Mouse (Mus musculus): ENCODE measurements at regions not wholly inside any gene's neighbourhood (a gene's known extent, or its start where the extent isn't known, plus 50 kb on each side); places are given as distances from the start of the nearest gene placed in this dataset.
"Not testable (repeated sequence)": the region's sequence is repeated elsewhere in the genome, so short reads cannot be mapped to it uniquely, and the experiment has no call there.

- WGBS: 17% methylated on average over 7 of the region's 7 CpGs
- Histone ChIP-seq H3K4me3 (ENCODE audit: low read length) (no peak overlapping the region), H3K27ac (ENCODE audit: low read length) (no peak overlapping the region), H3K36me3 (ENCODE audit: insufficient read depth, low read length) (no peaks in the 10 kb centered on the region), H3K4me2 (replicated peaks; ENCODE audit: low read depth, low read length) (no peak overlapping the region), H3K9ac (replicated peaks; ENCODE audit: low read length) (no peak overlapping the region), H3K27me3 (ENCODE audit: insufficient read depth, low read length) (peaks cover 14% of the 10 kb centered on the region; the same call in 1 of the 2 replicates), H3K4me1 (ENCODE audit: insufficient read depth, low read length) (no peaks in the 10 kb centered on the region), H3K9me3 (ENCODE audit: low read length) (no peaks in the 10 kb centered on the region)
- ATAC-seq (ENCODE audit: low FRiP score, low TSS enrichment): no peak
Observed at GRCm38 (mm10) chr4:22152971-22153544, 204.3 kb upstream of the Fbxl4 start.

DNA sequence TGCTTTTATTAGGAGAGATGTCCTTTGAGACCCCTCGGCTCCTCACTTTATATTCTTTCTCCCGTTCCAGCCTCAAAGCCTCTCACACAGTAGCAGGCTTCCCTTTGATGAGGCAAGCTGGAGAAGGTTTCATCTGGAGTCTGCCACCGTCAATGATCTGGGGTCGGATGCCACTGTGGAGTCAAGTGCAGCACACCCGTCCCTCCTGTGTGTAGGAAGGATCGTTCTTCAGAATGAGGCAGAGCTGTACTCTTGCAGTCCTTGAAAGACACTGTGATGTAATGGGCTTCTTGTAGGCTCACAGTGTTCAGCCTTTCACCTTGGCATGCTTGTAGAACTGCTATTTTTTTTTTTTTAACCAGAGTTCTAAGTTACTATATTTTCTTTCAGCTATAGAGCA is 203.7 kb upstream of the Fbxl4 start:
- no peak overlapping the region for H3K27ac ChIP-seq (ENCODE audit: low read length)
- H3K4me1 ChIP-seq (ENCODE audit: insufficient read depth, low read length): no peaks in the 10 kb centered on the region
- no peaks in the 10 kb centered on the region for H3K9me3 ChIP-seq (ENCODE audit: low read length)
- no peaks in the 10 kb centered on the region for H3K36me3 ChIP-seq (ENCODE audit: insufficient read depth, low read length)
- H3K4me3 ChIP-seq (ENCODE audit: low read length): no peak overlapping the region
- WGBS: 34% methylated on average over 6 of the region's 6 CpGs
- H3K9ac ChIP-seq (replicated peaks; ENCODE audit: low read length): no peak overlapping the region
- H3K27me3 ChIP-seq (ENCODE audit: insufficient read depth, low read length): peaks cover 14% of the 10 kb centered on the region; the same call in 1 of the 2 replicates
- no peak overlapping the region for H3K4me2 ChIP-seq (replicated peaks; ENCODE audit: low read depth, low read length)
- ATAC-seq (ENCODE audit: low FRiP score, low TSS enrichment): no peak

GRCm38 (mm10) chr4:22186422-22186821 is 170.9 kb upstream of the Fbxl4 start:
- ATAC-seq (ENCODE audit: low FRiP score, low TSS enrichment): peak; percentile 46; the same call in 1 of the 2 replicates
- no peak overlapping the region for H3K4me3 ChIP-seq (ENCODE audit: low read length)
- no peak overlapping the region for H3K9ac ChIP-seq (replicated peaks; ENCODE audit: low read length)
- H3K27me3 ChIP-seq (ENCODE audit: insufficient read depth, low read length): no peaks in the 10 kb centered on the region
- H3K27ac ChIP-seq (ENCODE audit: low read length): no peak overlapping the region
- WGBS: 36% methylated on average over 1 of the region's 1 CpGs
- H3K4me1 ChIP-seq (ENCODE audit: insufficient read depth, low read length): 0 out of 2 replicates have a peak, but pooled peaks cover 5% of the 10 kb centered on the region
- H3K36me3 ChIP-seq (ENCODE audit: insufficient read depth, low read length): no peaks in the 10 kb centered on the region
- no peaks in the 10 kb centered on the region for H3K9me3 ChIP-seq (ENCODE audit: low read length)
- H3K4me2 ChIP-seq (replicated peaks; ENCODE audit: low read depth, low read length): no peak overlapping the region

DNA sequence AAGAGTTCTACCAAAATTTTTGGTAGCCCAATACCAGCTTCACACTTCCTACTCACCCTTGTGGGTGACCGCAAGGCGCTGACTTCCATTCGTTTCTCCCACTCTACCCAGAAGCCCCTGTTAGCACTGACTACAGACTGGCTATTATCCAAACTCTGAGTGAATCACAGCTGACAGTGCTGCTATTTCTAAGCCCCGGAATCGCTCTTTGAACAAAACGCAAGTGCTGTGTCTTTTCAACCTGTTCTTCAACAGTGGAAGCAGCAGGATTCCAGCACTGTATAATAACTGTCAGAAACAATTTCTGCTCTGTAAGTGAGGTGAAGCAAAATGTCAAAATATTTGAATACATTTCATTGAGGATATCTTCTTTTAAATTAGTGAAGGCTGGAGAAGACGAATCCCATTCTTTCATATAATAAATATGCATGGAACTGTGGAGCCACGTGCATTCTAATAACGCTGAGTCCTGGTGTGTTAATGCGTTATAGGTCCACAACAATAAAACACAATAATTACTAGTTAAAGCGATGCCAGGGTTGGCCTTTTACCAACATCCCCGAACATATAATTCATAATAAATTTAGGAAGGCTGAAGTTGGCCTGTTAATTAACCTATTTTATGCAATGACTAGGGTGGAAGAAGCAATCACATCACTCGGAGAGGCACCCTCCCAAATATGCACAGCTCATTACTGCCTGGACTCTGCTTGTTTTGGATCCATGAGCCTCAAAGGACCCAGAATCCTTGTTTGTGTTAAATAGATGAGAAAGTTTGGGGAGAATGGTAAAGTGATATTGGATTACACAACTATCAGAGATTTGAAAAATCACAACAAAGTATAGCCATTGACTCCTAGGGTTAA is 169.0 kb upstream of the Fbxl4 start:
- Histone ChIP-seq H3K36me3 (ENCODE audit: insufficient read depth, low read length) (no peaks in the 10 kb centered on the region), H3K4me2 (replicated peaks; ENCODE audit: low read depth, low read length) (no peak overlapping the region), H3K9ac (replicated peaks; ENCODE audit: low read length) (no peak overlapping the region), H3K27me3 (ENCODE audit: insufficient read depth, low read length) (no peaks in the 10 kb centered on the region), H3K27ac (ENCODE audit: low read length) (no peak overlapping the region), H3K4me3 (ENCODE audit: low read length) (no peak overlapping the region), H3K9me3 (ENCODE audit: low read length) (no peaks in the 10 kb centered on the region), H3K4me1 (ENCODE audit: insufficient read depth, low read length) (0 out of 2 replicates have a peak, but pooled peaks cover 5% of the 10 kb centered on the region)
- WGBS: 86% methylated on average over 13 of the region's 13 CpGs
- ATAC-seq (ENCODE audit: low FRiP score, low TSS enrichment): no peak

DNA sequence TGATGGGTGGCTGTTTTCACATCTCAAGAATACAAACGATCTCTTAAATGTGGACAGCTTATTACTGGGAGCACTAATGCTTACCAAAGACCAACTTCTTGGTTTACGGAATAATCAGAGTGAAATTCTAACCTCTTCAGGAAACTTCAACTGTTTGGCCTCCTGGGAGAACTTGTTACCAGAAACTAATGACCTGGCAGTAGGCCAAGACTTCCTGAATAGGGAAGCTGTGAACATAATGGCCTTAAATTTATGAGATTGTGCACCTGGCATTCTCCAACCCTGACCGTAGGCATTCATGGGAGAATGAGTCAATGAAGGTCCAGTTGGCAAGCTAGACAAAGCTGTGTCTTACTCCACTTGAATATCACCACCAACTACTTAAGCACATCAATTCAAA is 160.8 kb upstream of the Fbxl4 start:
- ATAC-seq (ENCODE audit: low FRiP score, low TSS enrichment): no peak
- H3K27ac ChIP-seq (ENCODE audit: low read length): no peak overlapping the region
- no peaks in the 10 kb centered on the region for H3K4me1 ChIP-seq (ENCODE audit: insufficient read depth, low read length)
- no peak overlapping the region for H3K4me2 ChIP-seq (replicated peaks; ENCODE audit: low read depth, low read length)
- H3K9ac ChIP-seq (replicated peaks; ENCODE audit: low read length): no peak overlapping the region
- H3K4me3 ChIP-seq (ENCODE audit: low read length): no peak overlapping the region
- no peaks in the 10 kb centered on the region for H3K27me3 ChIP-seq (ENCODE audit: insufficient read depth, low read length)
- H3K36me3 ChIP-seq (ENCODE audit: insufficient read depth, low read length): no peaks in the 10 kb centered on the region
- WGBS: 21% methylated on average over 3 of the region's 3 CpGs
- H3K9me3 ChIP-seq (ENCODE audit: low read length): no peaks in the 10 kb centered on the region; the same call in 1 of the 2 replicates

- Histone ChIP-seq H3K9me3 (ENCODE audit: low read length) (no peaks in the 10 kb centered on the region), H3K27me3 (ENCODE audit: insufficient read depth, low read length) (no peaks in the 10 kb centered on the region), H3K9ac (replicated peaks; ENCODE audit: low read length) (no peak overlapping the region), H3K36me3 (ENCODE audit: insufficient read depth, low read length) (no peaks in the 10 kb centered on the region), H3K4me3 (ENCODE audit: low read length) (no peak overlapping the region), H3K4me1 (ENCODE audit: insufficient read depth, low read length) (no peaks in the 10 kb centered on the region), H3K4me2 (replicated peaks; ENCODE audit: low read depth, low read length) (no peak overlapping the region), H3K27ac (ENCODE audit: low read length) (no peak overlapping the region)
- no peak for ATAC-seq (ENCODE audit: low FRiP score, low TSS enrichment)
- WGBS: 59% methylated on average over 5 of the region's 5 CpGs
Observed at GRCm38 (mm10) chr4:22208531-22208930, 148.8 kb upstream of the Fbxl4 start.

DNA sequence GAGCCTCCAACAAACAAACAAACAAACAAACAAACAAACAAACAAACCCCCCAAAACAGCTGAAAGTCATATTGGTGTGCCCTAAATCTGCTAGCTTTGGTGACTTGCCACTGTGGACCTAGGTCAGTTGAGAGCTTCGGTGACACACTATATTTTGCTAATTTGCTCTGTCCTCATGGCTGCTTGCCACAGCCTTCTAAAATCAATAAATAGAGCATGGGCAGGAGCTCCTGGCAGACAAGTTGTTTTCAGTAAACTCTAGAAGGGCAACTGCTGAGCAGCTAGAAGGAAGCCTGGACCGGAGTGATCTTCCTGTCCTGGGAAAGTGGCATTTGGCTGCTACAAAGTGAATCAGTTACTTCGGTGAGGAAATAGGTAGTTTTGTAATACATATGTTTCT is 119.7 kb upstream of the Fbxl4 start:
- ATAC-seq (ENCODE audit: low FRiP score, low TSS enrichment): no peak
- no peak overlapping the region for H3K9ac ChIP-seq (replicated peaks; ENCODE audit: low read length)

DNA sequence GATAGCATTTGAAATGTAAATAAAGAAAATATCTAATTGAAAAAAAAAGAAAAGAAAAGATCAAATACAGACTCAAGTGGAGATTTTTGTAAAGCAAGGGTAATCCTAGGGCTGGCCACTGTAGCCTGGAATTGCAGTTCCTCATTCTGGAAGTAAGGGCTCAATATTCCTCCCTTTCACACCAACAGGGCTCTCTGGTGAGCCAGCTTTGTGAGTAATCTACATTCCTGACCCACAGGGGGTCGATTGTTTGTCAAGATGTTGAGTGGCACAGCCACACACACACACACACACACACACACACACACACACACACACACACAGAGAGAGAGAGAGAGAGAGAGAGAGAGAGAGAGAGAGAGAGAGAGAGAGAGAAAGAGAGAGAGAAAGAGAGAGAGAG is 107.1 kb upstream of the Fbxl4 start:
- H3K9me3 ChIP-seq (ENCODE audit: low read length); H3K4me3 ChIP-seq (ENCODE audit: low read length); H3K9ac ChIP-seq (replicated peaks; ENCODE audit: low read length); H3K27me3 ChIP-seq (ENCODE audit: insufficient read depth, low read length); H3K36me3 ChIP-seq (ENCODE audit: insufficient read depth, low read length); H3K27ac ChIP-seq (ENCODE audit: low read length); ATAC-seq (ENCODE audit: low FRiP score, low TSS enrichment); H3K4me1 ChIP-seq (ENCODE audit: insufficient read depth, low read length); H3K4me2 ChIP-seq (replicated peaks; ENCODE audit: low read depth, low read length): not testable (repeated sequence)
- 40% methylated on average over 1 of the region's 1 CpGs for WGBS

More for the DNA sequence above, 119.7 kb upstream of the Fbxl4 start:
- Histone ChIP-seq H3K27me3 (ENCODE audit: insufficient read depth, low read length) (no peaks in the 10 kb centered on the region), H3K27ac (ENCODE audit: low read length) (no peak overlapping the region), H3K4me2 (replicated peaks; ENCODE audit: low read depth, low read length) (no peak overlapping the region), H3K36me3 (ENCODE audit: insufficient read depth, low read length) (no peaks in the 10 kb centered on the region), H3K9me3 (ENCODE audit: low read length) (no peaks in the 10 kb centered on the region), H3K4me1 (ENCODE audit: insufficient read depth, low read length) (no peaks in the 10 kb centered on the region), H3K4me3 (ENCODE audit: low read length) (no peak overlapping the region)
- WGBS: 76% methylated on average over 3 of the region's 3 CpGs

- 20% methylated on average over 6 of the region's 6 CpGs for WGBS
- Histone ChIP-seq H3K4me2 (replicated peaks; ENCODE audit: low read depth, low read length) (no peak overlapping the region), H3K9me3 (ENCODE audit: low read length) (no peaks in the 10 kb centered on the region), H3K4me1 (ENCODE audit: insufficient read depth, low read length) (no peaks in the 10 kb centered on the region), H3K36me3 (ENCODE audit: insufficient read depth, low read length) (no peaks in the 10 kb centered on the region), H3K9ac (replicated peaks; ENCODE audit: low read length) (no peak overlapping the region), H3K4me3 (ENCODE audit: low read length) (no peak overlapping the region), H3K27ac (ENCODE audit: low read length) (no peak overlapping the region), H3K27me3 (ENCODE audit: insufficient read depth, low read length) (no peaks in the 10 kb centered on the region)
- 0 out of 2 replicates have a peak, but pooled peaks have one; percentile 31 for ATAC-seq (ENCODE audit: low FRiP score, low TSS enrichment)
Observed at GRCm38 (mm10) chr4:22263903-22264302, 93.4 kb upstream of the Fbxl4 start.

- Histone ChIP-seq H3K9me3 (ENCODE audit: low read length) (no peaks in the 10 kb centered on the region), H3K27ac (ENCODE audit: low read length) (no peak overlapping the region), H3K4me1 (ENCODE audit: insufficient read depth, low read length) (no peaks in the 10 kb centered on the region), H3K27me3 (ENCODE audit: insufficient read depth, low read length) (no peaks in the 10 kb centered on the region), H3K4me3 (ENCODE audit: low read length) (no peak overlapping the region), H3K9ac (replicated peaks; ENCODE audit: low read length) (no peak overlapping the region), H3K4me2 (replicated peaks; ENCODE audit: low read depth, low read length) (no peak overlapping the region), H3K36me3 (ENCODE audit: insufficient read depth, low read length) (no peaks in the 10 kb centered on the region)
- 65% methylated on average over 6 of the region's 6 CpGs for WGBS
- ATAC-seq (ENCODE audit: low FRiP score, low TSS enrichment): no peak
Observed at GRCm38 (mm10) chr4:22269064-22269463, 88.3 kb upstream of the Fbxl4 start.
